Mouse (Mus musculus) stomach, postnatal 0 days (tissue): ENCODE results near the gene Aox4.

ENCODE experiments used
- CTCF ChIP-seq: IDR thresholded peaks from 2 replicates; pipeline ENCODE4 v1.5.1; 2016; ENCODE audit warnings: antibody characterized with exemption, low read depth, mild to moderate bottlenecking, moderate library complexity
- EP300 ChIP-seq: optimal IDR thresholded peaks from 2 replicates; pipeline ENCODE3; 2016; ENCODE audit warnings: antibody characterized with exemption

- TF ChIP-seq CTCF (no peak), EP300 (no peak)
These were observed 2.6 kb downstream of the Aox4 start for GRCm38 (mm10) chr1:58212805-58213204.
